Mouse (Mus musculus) layer of hippocampus, adult 9-10 months (tissue): ENCODE measurements around the gene Olfr15.

ENCODE experiments used
- DNase-seq: peaks from one replicate; pipeline ENCODE4 v3.0.0; 2022; ENCODE audit warnings: low spot score

The Olfr15 gene

GRCm38 (mm10) chr16:3872216-3873047 is 41.8 kb downstream of the Olfr15 start, which contains the start of gene Naa60:
Naa60 (plus strand) TSS chr16:3872375.
- peak; percentile 36 for DNase-seq

- DNase-seq: no peak
Observed at GRCm38 (mm10) chr16:3876346-3876745, 45.7 kb downstream of the Olfr15 start.

GRCm38 (mm10) chr16:3884201-3885064 is 53.8 kb downstream of the Olfr15 start, which contains the start of the genes Zfp597 and Gm20695:
Zfp597 (minus strand) TSS chr16:3884561.
Gm20695 (plus strand) TSS chr16:3884648.
- peak; percentile 68 for DNase-seq

GRCm38 (mm10) chr16:3885065-3885670 is 54.5 kb downstream of the Olfr15 start:
- no peak for DNase-seq

GRCm38 (mm10) chr16:3891621-3892295 is 61.1 kb downstream of the Olfr15 start:
- DNase-seq: no peak

GRCm38 (mm10) chr16:3893739-3894138 is 63.1 kb downstream of the Olfr15 start:
- no peak for DNase-seq
